Comparison of ENCODE assay signal across 9 mouse cellular contexts in genomic region chrX:37190755-37191104, GRCm38 (mm10). TPM values are rescaled to one million over a fixed set of nuclear protein-coding genes. Genes with fewer than 3 reads are reported as not detected.
A peak's percentile ranks its signal among the peaks of the same experiment; 100 is the strongest.
DNase-seq lines count a peak whose midpoint lies in the region; ATAC-seq and TF ChIP-seq lines count a peak whose summit lies in the region.
"Had no signal": no experiment of that assay in that cellular context is flagged by ENCODE, and none has a peak within 500 bp of the region (broad histone marks: within the 10 kb centered on the region; RNA-seq: fewer than 3 reads in every experiment).

No protein-coding gene starts in this region.

- peaks cover 4% of the 10 kb centered on the region; the same call in 1 of the 2 replicates for H3K4me1 ChIP-seq in testis, adult 2 months (ENCODE audit: control insufficient read depth, insufficient read depth, low read length)
- no peaks in the 10 kb centered on the region for H3K4me1 ChIP-seq in limb, embryonic 13.5 days
- no peaks in the 10 kb centered on the region for H3K4me1 ChIP-seq in stomach, embryonic 16.5 days (ENCODE audit: control insufficient read depth, insufficient read depth, low read length)

- 15% methylated on average over 20 of the region's 20 CpGs for WGBS in limb, embryonic 13.5 days
- WGBS in stomach, embryonic 16.5 days, result 19% methylated on average over 20 of the region's 20 CpGs

- ATAC-seq in limb, embryonic 13.5 days (ENCODE audit: low FRiP score, low read depth), result 0 out of 2 replicates have a peak, but pooled peaks have one; percentile 9
- ATAC-seq in stomach, embryonic 16.5 days (ENCODE audit: insufficient read depth, low FRiP score), result no peak

- no peak for TF ChIP-seq CTCF in testis, adult 2 months (IDR thresholded peaks at IDR 0.05; ENCODE audit: control insufficient read depth, insufficient read depth, insufficient replicate concordance, low read depth, low read length)

- H3K9ac ChIP-seq in limb, embryonic 13.5 days, result peak overlapping the region; percentile 62
- H3K9ac ChIP-seq in stomach, embryonic 16.5 days (ENCODE audit: low read length), result peak overlapping the region; percentile 71

- DNase-seq in embryo, embryonic 9.5 days (ENCODE audit: extremely low spot score), result peak; percentile 1
- no peak for DNase-seq in embryo, embryonic 11 days
- DNase-seq in testis, postnatal 10 days (ENCODE audit: low spot score), result no peak
- no peak for DNase-seq in retina, postnatal 1 day
- DNase-seq in gastrocnemius, adult 18-20 months (ENCODE audit: low spot score), result no peak

- H3K4me2 ChIP-seq in limb, embryonic 13.5 days (replicated peaks), result peak overlapping the region; percentile 67
- H3K4me2 ChIP-seq in stomach, embryonic 16.5 days (ENCODE audit: low read depth, low read length), result peak overlapping the region; percentile 62

- H3K27me3 ChIP-seq in testis, adult 2 months (ENCODE audit: control insufficient read depth, insufficient read depth, low read length), result no peaks in the 10 kb centered on the region
- H3K27me3 ChIP-seq in limb, embryonic 13.5 days, result no peaks in the 10 kb centered on the region
- H3K27me3 ChIP-seq in stomach, embryonic 16.5 days (ENCODE audit: control insufficient read depth, insufficient read depth, low read length), result no peaks in the 10 kb centered on the region

- TF ChIP-seq POLR2A in testis, adult 2 months (IDR thresholded peaks at IDR 0.05; ENCODE audit: control insufficient read depth, low read depth, low read length), result no peak

- H3K27ac ChIP-seq in testis, adult 2 months (ENCODE audit: control insufficient read depth, insufficient read depth, low read depth, low read length), result peak overlapping the region; percentile 87
- no peak overlapping the region for H3K27ac ChIP-seq in limb, embryonic 13.5 days
- H3K27ac ChIP-seq in stomach, embryonic 16.5 days (ENCODE audit: low read length), result no peak overlapping the region

- peak overlapping the region; percentile 93 for H3K4me3 ChIP-seq in testis, adult 2 months (ENCODE audit: control insufficient read depth, low read depth, low read length)
- H3K4me3 ChIP-seq in limb, embryonic 13.5 days, result peak overlapping the region; percentile 56
- H3K4me3 ChIP-seq in stomach, embryonic 16.5 days (replicated peaks; ENCODE audit: low read length), result peak overlapping the region; percentile 62

- no peaks in the 10 kb centered on the region for H3K9me3 ChIP-seq in limb, embryonic 13.5 days
- no peaks in the 10 kb centered on the region for H3K9me3 ChIP-seq in stomach, embryonic 16.5 days (replicated peaks; ENCODE audit: control insufficient read depth, low read length)

- H3K36me3 ChIP-seq in testis, adult 2 months (ENCODE audit: control insufficient read depth, insufficient read depth, low read length), result no peaks in the 10 kb centered on the region
- H3K36me3 ChIP-seq in limb, embryonic 13.5 days, result no peaks in the 10 kb centered on the region
- H3K36me3 ChIP-seq in stomach, embryonic 16.5 days (ENCODE audit: control insufficient read depth, insufficient read depth, low read length), result no peaks in the 10 kb centered on the region

RNA-seq across cellular contexts. Expression of gene Ndufa1, which starts 0.2 kb away (rescaled TPM):
- polyA plus RNA-seq in testis, adult 2 months (2012; rRNA removed), result 154 and 156 TPM in 2 replicates
- polyA plus RNA-seq in limb, embryonic 13.5 days (2015; fragmentation: Nextera tagmentation; extraction: Ambion mirVana), result 459 and 474 TPM in 2 replicates
- 398 and 416 TPM in 2 replicates for polyA plus RNA-seq in stomach, embryonic 16.5 days (2015; fragmentation: Nextera tagmentation; extraction: Ambion mirVana)
- 100 to 1,000 TPM; 378 to 379 TPM for total RNA-seq in gastrocnemius, adult 18-20 months (2021)

RNA-seq across cellular contexts. Expression of gene Rnf113a1, which starts 0.3 kb away (rescaled TPM):
- polyA plus RNA-seq in testis, adult 2 months (2012; rRNA removed), result 0.13 and 0.32 TPM in 2 replicates
- polyA plus RNA-seq in limb, embryonic 13.5 days (2015; fragmentation: Nextera tagmentation; extraction: Ambion mirVana), result 12.3 and 13.8 TPM in 2 replicates
- polyA plus RNA-seq in stomach, embryonic 16.5 days (2015; fragmentation: Nextera tagmentation; extraction: Ambion mirVana), result 9.1 and 10.1 TPM in 2 replicates
- 1 to 10 TPM; 2.2 to 2.4 TPM for total RNA-seq in gastrocnemius, adult 18-20 months (2021)

RNA-seq across cellular contexts. Expression of gene Gm9, which starts 20.1 kb away (rescaled TPM):
- 9.4 and 11.8 TPM in 2 replicates for polyA plus RNA-seq in testis, adult 2 months (2012; rRNA removed)
- 0.18 TPM in 1 of 2 replicates, not detected in the other for polyA plus RNA-seq in limb, embryonic 13.5 days (2015; fragmentation: Nextera tagmentation; extraction: Ambion mirVana)
- polyA plus RNA-seq in stomach, embryonic 16.5 days (2015; fragmentation: Nextera tagmentation; extraction: Ambion mirVana), result not detected in 2 replicates
- total RNA-seq in gastrocnemius, adult 18-20 months (2021), result not detected
- total RNA-seq: gastrocnemius, postnatal 10 days had no signal

RNA-seq across cellular contexts. Expression of gene Akap14, which starts 22.1 kb away (rescaled TPM):
- 6.2 and 8.0 TPM in 2 replicates for polyA plus RNA-seq in testis, adult 2 months (2012; rRNA removed)
- polyA plus RNA-seq in limb, embryonic 13.5 days (2015; fragmentation: Nextera tagmentation; extraction: Ambion mirVana), result not detected in 2 replicates
- not detected in 2 replicates for polyA plus RNA-seq in stomach, embryonic 16.5 days (2015; fragmentation: Nextera tagmentation; extraction: Ambion mirVana)
- total RNA-seq in gastrocnemius, adult 18-20 months (2021), result not detected
- total RNA-seq: gastrocnemius, postnatal 10 days had no signal

RNA-seq across cellular contexts. Expression of gene Rhox1, which starts 31.3 kb away (rescaled TPM):
- 0.73 and 0.77 TPM in 2 replicates for polyA plus RNA-seq in testis, adult 2 months (2012; rRNA removed)
- not detected in 2 replicates for polyA plus RNA-seq in limb, embryonic 13.5 days (2015; fragmentation: Nextera tagmentation; extraction: Ambion mirVana)
- not detected in 2 replicates for polyA plus RNA-seq in stomach, embryonic 16.5 days (2015; fragmentation: Nextera tagmentation; extraction: Ambion mirVana)
- total RNA-seq in gastrocnemius, adult 18-20 months (2021), result not detected
- total RNA-seq: gastrocnemius, postnatal 10 days had no signal
